Mouse (Mus musculus): ENCODE measurements around the gene Fam213b. TPM values are rescaled to one million over a fixed set of nuclear protein-coding genes. Genes with fewer than 3 reads are reported as not detected.
A peak's percentile ranks its signal among the peaks of the same experiment; 100 is the strongest.

Gene Fam213b
- polyA plus RNA-seq, 1 experiment from 2014 or later: 66.9 TPM

DNA sequence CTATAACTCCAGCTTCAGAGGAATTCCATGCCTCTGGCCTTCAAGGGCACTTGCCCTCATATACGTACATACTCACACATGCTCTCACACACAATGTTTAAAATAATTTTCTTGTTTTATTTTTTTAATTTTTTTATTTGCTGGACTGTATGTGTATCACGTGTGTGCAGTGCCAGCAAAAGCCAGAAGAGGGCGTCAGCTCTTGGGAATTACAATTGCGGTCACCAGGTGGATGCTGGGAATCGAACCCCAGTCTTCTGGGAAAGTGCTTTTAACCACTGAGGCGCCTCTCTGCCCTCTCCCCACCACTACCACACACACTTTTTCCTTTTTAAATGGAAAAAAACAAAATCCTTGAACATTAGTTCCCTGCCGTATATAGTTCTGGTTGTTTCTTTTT, 42.1 kb downstream of the Fam213b start:
- Histone ChIP-seq H3K36me3 (ENCODE audit: control insufficient read depth, insufficient read depth) (no peaks in the 10 kb centered on the region), H3K27ac (ENCODE audit: low read depth, low read length) (no peak overlapping the region), H3K4me1 (replicated peaks; ENCODE audit: control insufficient read depth, insufficient read depth, low read length) (no peaks in the 10 kb centered on the region), H3K9me3 (ENCODE audit: control insufficient read depth) (no peaks in the 10 kb centered on the region), H3K4me3 (ENCODE audit: low read depth, low read length) (no peak overlapping the region), H3K27me3 (replicated peaks; ENCODE audit: control insufficient read depth, insufficient read depth, low read length) (peaks cover 25% of the 10 kb centered on the region), H3K9ac (ENCODE audit: low read depth, low read length) (no peak overlapping the region), H3K4me2 (replicated peaks; ENCODE audit: low read depth) (peak overlapping the region; percentile 85)
- 0 out of 2 replicates have a peak, but pooled peaks have one; percentile 8 for TF ChIP-seq CTCF (IDR thresholded peaks at IDR 0.05; ENCODE audit: low read depth)
- ATAC-seq: no peak
- 86% methylated on average over 7 of the region's 7 CpGs for WGBS

DNA sequence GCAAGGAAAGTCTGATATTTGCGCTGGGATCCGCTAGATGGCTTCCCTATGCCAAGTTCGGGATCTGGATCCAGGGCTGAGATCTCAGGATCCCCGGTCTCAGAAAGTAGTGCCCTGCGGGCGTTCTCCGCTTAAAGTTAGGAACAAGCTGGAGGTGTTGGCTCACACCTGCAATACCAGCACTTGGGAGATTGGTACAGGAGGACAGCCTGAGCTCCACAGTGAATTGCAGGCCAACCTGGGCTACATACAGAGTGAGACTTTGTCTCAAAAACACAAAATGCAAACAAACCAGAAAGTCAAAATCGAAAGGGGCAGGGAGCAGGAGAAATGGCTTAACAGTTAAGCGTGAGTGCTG, 42.5 kb downstream of the Fam213b start:
- Histone ChIP-seq H3K4me1 (replicated peaks; ENCODE audit: control insufficient read depth, insufficient read depth, low read length) (no peaks in the 10 kb centered on the region), H3K4me2 (replicated peaks; ENCODE audit: low read depth) (peak overlapping the region; percentile 85), H3K36me3 (ENCODE audit: control insufficient read depth, insufficient read depth) (no peaks in the 10 kb centered on the region), H3K9ac (ENCODE audit: low read depth, low read length) (0 out of 2 replicates have a peak overlapping the region, but pooled peaks have one; percentile 32), H3K27me3 (replicated peaks; ENCODE audit: control insufficient read depth, insufficient read depth, low read length) (peaks cover 25% of the 10 kb centered on the region), H3K9me3 (ENCODE audit: control insufficient read depth) (no peaks in the 10 kb centered on the region), H3K4me3 (ENCODE audit: low read depth, low read length) (peak overlapping the region; percentile 45), H3K27ac (ENCODE audit: low read depth, low read length) (no peak overlapping the region)
- WGBS: 11% methylated on average over 9 of the region's 9 CpGs
- ATAC-seq: 0 out of 2 replicates have a peak, but pooled peaks have one; percentile 15
- TF ChIP-seq CTCF (IDR thresholded peaks at IDR 0.05; ENCODE audit: low read depth): no peak

DNA sequence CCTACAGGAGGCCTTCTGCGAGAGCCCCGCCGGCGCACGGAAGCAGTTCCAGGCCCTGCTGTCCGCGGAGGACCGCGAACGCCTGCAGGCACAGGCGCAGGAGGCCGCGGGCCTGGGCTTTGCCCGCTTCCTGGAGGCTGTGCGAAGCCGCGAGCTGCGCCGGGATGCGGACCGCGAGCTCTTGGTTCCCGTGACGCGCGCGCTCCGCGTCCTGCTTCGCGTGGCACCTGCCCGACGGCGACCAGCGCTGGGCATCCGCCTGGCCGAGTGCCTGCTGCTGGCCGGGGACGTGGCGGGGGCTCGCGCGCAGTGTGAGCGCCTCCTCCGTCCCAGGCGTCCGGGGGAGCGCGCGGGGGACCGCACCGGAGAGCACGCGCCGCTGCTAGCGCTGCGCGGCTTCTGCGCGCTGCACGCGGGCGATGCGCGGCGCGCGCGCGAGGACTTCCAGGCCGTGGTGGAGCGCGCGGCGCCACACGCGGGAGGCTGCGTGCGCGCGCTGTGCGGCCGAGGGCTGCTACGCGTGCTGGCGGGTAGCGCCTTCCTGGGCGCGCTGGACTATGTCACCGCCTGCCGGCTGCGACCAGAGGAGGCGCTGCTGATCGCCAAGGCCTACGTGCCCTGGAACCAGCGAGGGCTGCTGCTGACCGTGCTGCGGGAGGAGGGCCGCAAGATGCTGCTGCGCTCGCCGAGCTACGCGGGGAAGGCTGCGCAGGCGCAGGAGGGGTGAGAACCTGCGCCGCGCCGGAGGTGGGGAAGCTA, 43.0 kb downstream of the Fam213b start:
- no peaks in the 10 kb centered on the region for H3K36me3 ChIP-seq (ENCODE audit: control insufficient read depth, insufficient read depth)
- H3K4me1 ChIP-seq (replicated peaks; ENCODE audit: control insufficient read depth, insufficient read depth, low read length): no peaks in the 10 kb centered on the region
- no peak overlapping the region for H3K27ac ChIP-seq (ENCODE audit: low read depth, low read length)
- peak overlapping the region; percentile 32; the same call in 1 of the 2 replicates for H3K9ac ChIP-seq (ENCODE audit: low read depth, low read length)
- no peaks in the 10 kb centered on the region for H3K9me3 ChIP-seq (ENCODE audit: control insufficient read depth)
- TF ChIP-seq CTCF (IDR thresholded peaks at IDR 0.05; ENCODE audit: low read depth): peak; percentile 84
- under 1% methylated on average over 74 of the region's 110 CpGs for WGBS
- peaks cover 25% of the 10 kb centered on the region for H3K27me3 ChIP-seq (replicated peaks; ENCODE audit: control insufficient read depth, insufficient read depth, low read length)
- peak overlapping the region; percentile 45 for H3K4me3 ChIP-seq (ENCODE audit: low read depth, low read length)
- peak overlapping the region; percentile 85 for H3K4me2 ChIP-seq (replicated peaks; ENCODE audit: low read depth)
- ATAC-seq: peak; percentile 90

DNA sequence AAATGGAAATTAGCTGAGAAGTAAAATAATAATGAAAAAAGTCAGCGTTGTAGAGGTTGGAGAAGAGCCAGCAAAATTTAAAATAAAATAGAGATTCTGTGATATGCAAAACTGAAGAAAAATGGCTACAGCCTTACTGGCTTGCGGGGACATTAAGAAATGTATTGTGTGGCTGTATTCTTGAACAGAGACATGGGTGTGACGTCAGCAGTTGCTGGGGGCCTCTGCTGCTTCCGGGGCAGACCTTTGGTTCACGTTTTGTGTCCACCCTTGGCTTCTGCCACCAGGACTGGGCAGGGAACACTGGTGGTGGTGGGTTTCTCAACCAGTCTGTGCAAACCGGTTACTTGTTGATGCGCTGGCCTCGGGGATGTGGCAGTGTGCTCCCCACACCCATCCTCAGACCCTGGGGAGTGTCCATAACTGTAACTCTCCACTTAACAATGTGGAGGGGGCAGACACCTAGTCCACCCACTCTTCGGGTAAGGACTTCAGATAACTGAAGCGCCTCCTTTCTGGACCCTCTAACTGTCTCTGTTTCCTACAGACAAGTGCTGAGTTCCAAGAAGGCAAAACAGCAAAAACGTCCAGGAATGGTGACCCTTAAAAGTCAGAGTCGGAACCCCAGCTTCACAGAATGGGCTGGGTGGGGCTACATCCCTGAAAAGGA, 44.1 kb downstream of the Fam213b start:
- TF ChIP-seq CTCF (IDR thresholded peaks at IDR 0.05; ENCODE audit: low read depth): no peak
- WGBS: 58% methylated on average over 12 of the region's 12 CpGs

DNA sequence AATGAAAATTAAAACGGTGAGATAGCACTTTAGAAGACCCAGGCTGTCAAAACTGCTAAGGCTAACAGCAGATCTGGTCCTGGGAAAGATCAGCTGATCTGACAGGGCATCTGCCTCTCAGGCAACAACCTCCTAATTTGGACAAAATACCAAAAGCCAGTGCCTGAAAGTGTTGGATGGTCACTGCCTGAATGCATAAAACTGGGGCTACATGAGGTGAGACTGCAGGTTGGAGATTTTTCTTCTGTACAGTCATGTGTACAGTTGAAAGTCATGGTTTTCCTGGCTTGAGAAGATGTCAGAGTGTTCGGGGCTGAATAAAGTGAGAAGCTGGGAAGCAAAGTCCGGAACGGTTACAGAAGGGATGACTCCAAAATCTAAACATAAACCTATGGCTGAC, 45.1 kb downstream of the Fam213b start:
- Histone ChIP-seq H3K9me3 (ENCODE audit: control insufficient read depth) (no peaks in the 10 kb centered on the region), H3K36me3 (ENCODE audit: control insufficient read depth, insufficient read depth) (no peaks in the 10 kb centered on the region), H3K4me1 (replicated peaks; ENCODE audit: control insufficient read depth, insufficient read depth, low read length) (no peaks in the 10 kb centered on the region), H3K9ac (ENCODE audit: low read depth, low read length) (no peak overlapping the region), H3K4me3 (ENCODE audit: low read depth, low read length) (no peak overlapping the region), H3K4me2 (replicated peaks; ENCODE audit: low read depth) (no peak overlapping the region), H3K27me3 (replicated peaks; ENCODE audit: control insufficient read depth, insufficient read depth, low read length) (peaks cover 25% of the 10 kb centered on the region), H3K27ac (ENCODE audit: low read depth, low read length) (no peak overlapping the region)
- TF ChIP-seq CTCF (IDR thresholded peaks at IDR 0.05; ENCODE audit: low read depth): no peak
- 64% methylated on average over 4 of the region's 4 CpGs for WGBS
- ATAC-seq: no peak

More for the DNA sequence above, 44.1 kb downstream of the Fam213b start:
- peaks cover 25% of the 10 kb centered on the region for H3K27me3 ChIP-seq (replicated peaks; ENCODE audit: control insufficient read depth, insufficient read depth, low read length)
- H3K27ac ChIP-seq (ENCODE audit: low read depth, low read length): no peak overlapping the region
- H3K9ac ChIP-seq (ENCODE audit: low read depth, low read length): no peak overlapping the region
- no peak overlapping the region for H3K4me3 ChIP-seq (ENCODE audit: low read depth, low read length)
- H3K9me3 ChIP-seq (ENCODE audit: control insufficient read depth): no peaks in the 10 kb centered on the region
- H3K4me2 ChIP-seq (replicated peaks; ENCODE audit: low read depth): no peak overlapping the region
- no peaks in the 10 kb centered on the region for H3K4me1 ChIP-seq (replicated peaks; ENCODE audit: control insufficient read depth, insufficient read depth, low read length)
- no peak for ATAC-seq
- no peaks in the 10 kb centered on the region for H3K36me3 ChIP-seq (ENCODE audit: control insufficient read depth, insufficient read depth)

DNA sequence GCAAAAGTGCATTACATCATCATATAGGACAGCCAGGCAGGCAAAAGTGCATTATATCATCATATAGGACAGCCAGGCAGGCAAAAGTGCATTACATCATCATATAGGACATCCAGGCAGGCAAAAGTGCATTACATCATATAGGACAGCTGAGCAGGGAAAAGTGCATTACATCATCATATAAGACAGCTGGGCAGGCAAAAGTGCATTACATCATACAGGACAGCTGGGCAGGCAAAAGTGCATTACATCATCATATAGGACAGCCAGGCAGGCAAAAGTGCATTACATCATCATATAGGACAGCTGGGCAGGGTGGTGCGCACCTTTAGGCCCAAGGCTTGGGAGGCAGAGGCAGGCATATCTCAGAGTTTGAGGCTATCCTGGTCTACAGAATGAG, 46.2 kb downstream of the Fam213b start:
- WGBS: 87% methylated on average over 1 of the region's 1 CpGs
- Histone ChIP-seq H3K9ac (ENCODE audit: low read depth, low read length) (no peak overlapping the region), H3K4me3 (ENCODE audit: low read depth, low read length) (no peak overlapping the region), H3K36me3 (ENCODE audit: control insufficient read depth, insufficient read depth) (no peaks in the 10 kb centered on the region), H3K27ac (ENCODE audit: low read depth, low read length) (no peak overlapping the region), H3K4me2 (replicated peaks; ENCODE audit: low read depth) (no peak overlapping the region), H3K9me3 (ENCODE audit: control insufficient read depth) (no peaks in the 10 kb centered on the region), H3K4me1 (replicated peaks; ENCODE audit: control insufficient read depth, insufficient read depth, low read length) (no peaks in the 10 kb centered on the region), H3K27me3 (replicated peaks; ENCODE audit: control insufficient read depth, insufficient read depth, low read length) (peaks cover 25% of the 10 kb centered on the region)
- ATAC-seq: no peak
- no peak for TF ChIP-seq CTCF (IDR thresholded peaks at IDR 0.05; ENCODE audit: low read depth)

Other genes with a start within 250 kb of the Fam213b start
- gene Actrt2, start 231.3 kb downstream of the Fam213b start, polyA plus RNA-seq (2015; fragmentation: Nextera tagmentation; extraction: Ambion mirVana): not detected in 2 replicates
- 0.08 TPM in 1 of 2 replicates, not detected in the other for gene Ttc34, start 61.7 kb downstream of the Fam213b start, polyA plus RNA-seq (2015; fragmentation: Nextera tagmentation; extraction: Ambion mirVana)
- 0.22 and 0.44 TPM in 2 replicates for gene Mmel1, start 29.6 kb downstream of the Fam213b start, polyA plus RNA-seq (2015; fragmentation: Nextera tagmentation; extraction: Ambion mirVana)
- 1.9 and 2.9 TPM in 2 replicates for gene Tnfrsf14, start 29.4 kb upstream of the Fam213b start, polyA plus RNA-seq (2015; fragmentation: Nextera tagmentation; extraction: Ambion mirVana)
- 0.20 and 0.29 TPM in 2 replicates for gene Hes5, start 61.8 kb upstream of the Fam213b start, polyA plus RNA-seq (2015; fragmentation: Nextera tagmentation; extraction: Ambion mirVana)
- 10.9 and 11.5 TPM in 2 replicates for gene Pank4, start 65.0 kb upstream of the Fam213b start, polyA plus RNA-seq (2015; fragmentation: Nextera tagmentation; extraction: Ambion mirVana)
- 5.3 and 5.7 TPM in 2 replicates for gene Plch2, start 157.6 kb upstream of the Fam213b start, polyA plus RNA-seq (2015; fragmentation: Nextera tagmentation; extraction: Ambion mirVana)
- gene Pex10, start 167.9 kb upstream of the Fam213b start, polyA plus RNA-seq (2015; fragmentation: Nextera tagmentation; extraction: Ambion mirVana): 11.7 and 12.9 TPM in 2 replicates
- 277 and 297 TPM in 2 replicates for gene Rer1, start 187.2 kb upstream of the Fam213b start, polyA plus RNA-seq (2015; fragmentation: Nextera tagmentation; extraction: Ambion mirVana)
- 1.8 and 2.2 TPM in 2 replicates for gene Morn1, start 187.4 kb upstream of the Fam213b start, polyA plus RNA-seq (2015; fragmentation: Nextera tagmentation; extraction: Ambion mirVana)

All from intestine, postnatal 0 days (tissue).